Mouse (Mus musculus) colon, adult 2 months (tissue): ENCODE data around the gene Hspb6. TPM values are rescaled to one million over a fixed set of nuclear protein-coding genes. Genes with fewer than 3 reads are reported as not detected.

Experiments used
- polyA plus RNA-seq: library from polyadenylated mRNA; depleted of rRNA; stranded (reverse); fragments of >200 nt; gene quantifications from 2 replicates; pipeline ENCODE4 v1.2.3, GENCODE M21; 2012; rRNA removed

The Hspb6 gene
- 80.2 and 99.4 TPM in 2 replicates for polyA plus RNA-seq

GRCm38 (mm10) chr7:30552102-30553020 lies at the start of gene Hspb6, which contains the start of gene Proser3:
TSS of gene Hspb6 (plus strand) at chr7:30552178.
TSS of gene Proser3 (minus strand) at chr7:30552299.

GRCm38 (mm10) chr7:30534633-30535577 lies 17.1 kb upstream of the Hspb6 start, which contains the start of gene Arhgap33:
TSS of gene Arhgap33 (minus strand) at chr7:30535060.

DNA sequence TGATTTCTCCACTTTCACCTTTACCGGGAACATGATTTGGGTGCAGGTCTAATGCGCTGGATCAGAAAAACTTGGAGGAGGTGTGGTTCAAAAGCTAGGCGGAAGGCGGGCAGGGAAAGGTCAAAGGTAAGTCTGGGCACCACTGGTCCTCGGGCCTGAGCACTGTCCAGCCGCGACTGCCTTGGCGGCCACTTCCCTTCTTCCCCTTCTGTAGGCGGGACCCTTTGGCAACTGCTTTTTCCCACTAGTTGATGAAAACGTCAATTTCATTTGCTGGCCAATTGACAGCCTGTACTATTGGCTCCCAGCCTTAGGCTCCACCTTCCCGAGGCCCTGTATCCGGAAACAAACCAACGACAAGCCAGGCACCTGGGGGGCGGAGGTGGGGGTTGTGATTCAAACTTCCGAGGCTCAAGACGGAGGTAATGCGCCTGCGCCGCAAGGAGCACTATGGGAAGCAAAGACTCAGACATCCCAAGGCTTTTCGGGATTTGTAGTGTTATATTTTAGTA lies 7.5 kb downstream of the Hspb6 start, which contains the start of gene Lin37:
TSS of gene Lin37 (minus strand) at position 396 of the 512 bp plus-strand sequence.

GRCm38 (mm10) chr7:30563117-30563905 lies 11.3 kb downstream of the Hspb6 start, which contains the start of the genes U2af1l4, Gm49396 and Psenen:
TSS of gene U2af1l4 (plus strand) at chr7:30563301.
TSS of gene Gm49396 (plus strand) at chr7:30563344.
TSS of gene Psenen (minus strand) at chr7:30563627.

DNA sequence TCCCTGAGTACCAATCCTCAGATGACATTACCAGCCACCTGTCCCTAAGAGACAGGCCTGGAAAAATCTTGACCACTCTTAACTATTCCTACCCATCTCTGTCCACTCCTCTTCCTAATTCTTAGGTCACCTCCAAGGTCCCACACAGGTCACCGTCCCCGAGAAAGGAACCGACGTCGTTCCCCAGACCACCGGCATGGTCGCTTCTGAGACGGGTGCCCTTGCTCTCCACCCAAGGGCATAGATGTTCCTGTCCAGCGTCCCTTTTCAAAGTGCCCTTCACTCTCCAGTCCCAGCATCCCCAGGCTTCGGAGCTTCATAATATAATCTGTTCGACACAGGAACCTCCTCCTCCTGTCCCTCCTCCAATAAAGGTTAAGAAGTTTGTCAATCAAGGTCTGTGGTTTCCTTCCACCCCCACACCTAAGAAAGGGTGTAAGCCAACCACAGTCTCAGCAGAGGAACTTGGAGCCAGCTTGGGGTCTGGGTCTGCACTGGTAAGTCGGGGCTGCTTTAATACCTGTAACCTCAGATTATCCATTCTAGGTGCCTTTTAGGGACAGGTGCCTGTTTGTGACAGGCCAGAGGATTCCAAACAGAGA lies 13.1 kb downstream of the Hspb6 start, which contains the start of gene Igflr1:
TSS of gene Igflr1 (plus strand) at position 458 of the 602 bp plus-strand sequence.

GRCm38 (mm10) chr7:30588676-30589434 lies 36.9 kb downstream of the Hspb6 start, which contains the start of gene Kmt2b:
TSS of gene Kmt2b (minus strand) at chr7:30588726.

GRCm38 (mm10) chr7:30598786-30599185 lies 46.8 kb downstream of the Hspb6 start, which contains the start of gene Zbtb32:
TSS of gene Zbtb32 (minus strand) at chr7:30598909.

Other genes with a start within 250 kb of the Hspb6 start
- 165 and 192 TPM in 2 replicates for gene Alkbh6, start 243.5 kb upstream of the Hspb6 start, polyA plus RNA-seq
- gene Syne4, start 237.4 kb upstream of the Hspb6 start, polyA plus RNA-seq = 11.0 and 13.9 TPM in 2 replicates
- gene E130208F15Rik, start 230.4 kb upstream of the Hspb6 start, polyA plus RNA-seq = 1.2 and 1.4 TPM in 2 replicates
- gene Sdhaf1, start 228.3 kb upstream of the Hspb6 start, polyA plus RNA-seq = 26.8 and 37.9 TPM in 2 replicates
- 25.6 and 26.3 TPM in 2 replicates for gene Lrfn3, start 189.4 kb upstream of the Hspb6 start, polyA plus RNA-seq
- gene Tyrobp, start 138.4 kb upstream of the Hspb6 start, polyA plus RNA-seq = 54.3 and 84.5 TPM in 2 replicates
- gene Hcst, start 132.3 kb upstream of the Hspb6 start, polyA plus RNA-seq = 12.2 and 17.0 TPM in 2 replicates
- 7.8 and 8.1 TPM in 2 replicates for gene Nfkbid, start 130.4 kb upstream of the Hspb6 start, polyA plus RNA-seq
- gene Aplp1, start 106.6 kb upstream of the Hspb6 start, polyA plus RNA-seq = 49.6 and 52.2 TPM in 2 replicates
- 0.35 and 0.52 TPM in 2 replicates for gene Kirrel2, start 94.5 kb upstream of the Hspb6 start, polyA plus RNA-seq
- 0.03 and 0.80 TPM in 2 replicates for gene Nphs1, start 93.9 kb upstream of the Hspb6 start, polyA plus RNA-seq
- gene Prodh2, start 58.6 kb upstream of the Hspb6 start, polyA plus RNA-seq = not detected in 2 replicates
- 17.3 and 18.3 TPM in 2 replicates for gene Arhgap33, start 17.1 kb upstream of the Hspb6 start, polyA plus RNA-seq
- 8.5 TPM in 2 replicates for gene Proser3, start 121 bp downstream of the Hspb6 start, polyA plus RNA-seq
- gene Lin37, start 7.7 kb downstream of the Hspb6 start, polyA plus RNA-seq = 32.0 and 32.4 TPM in 2 replicates
- gene U2af1l4, start 11.1 kb downstream of the Hspb6 start, polyA plus RNA-seq = 40.8 and 56.2 TPM in 2 replicates
- gene Gm49396, start 11.2 kb downstream of the Hspb6 start, polyA plus RNA-seq = 1.2 and 1.4 TPM in 2 replicates
- 109 and 156 TPM in 2 replicates for gene Psenen, start 11.4 kb downstream of the Hspb6 start, polyA plus RNA-seq
- gene Igflr1, start 13.2 kb downstream of the Hspb6 start, polyA plus RNA-seq = 7.7 and 8.8 TPM in 2 replicates
- gene Kmt2b, start 36.5 kb downstream of the Hspb6 start, polyA plus RNA-seq = 46.0 and 47.1 TPM in 2 replicates
- 5.3 and 6.6 TPM in 2 replicates for gene Zbtb32, start 46.7 kb downstream of the Hspb6 start, polyA plus RNA-seq
- gene Upk1a, start 60.7 kb downstream of the Hspb6 start, polyA plus RNA-seq = 24.9 and 37.7 TPM in 2 replicates
- gene Cox6b1, start 74.0 kb downstream of the Hspb6 start, polyA plus RNA-seq = 423 and 473 TPM in 2 replicates
- gene Etv2, start 83.7 kb downstream of the Hspb6 start, polyA plus RNA-seq = not detected in 2 replicates
- gene Rbm42, start 98.1 kb downstream of the Hspb6 start, polyA plus RNA-seq = 82.7 and 93.1 TPM in 2 replicates
- gene Haus5, start 112.8 kb downstream of the Hspb6 start, polyA plus RNA-seq = 7.2 and 8.7 TPM in 2 replicates
- not detected in 2 replicates for gene Pmis2, start 119.4 kb downstream of the Hspb6 start, polyA plus RNA-seq
- gene 2200002J24Rik, start 146.7 kb downstream of the Hspb6 start, polyA plus RNA-seq = 0.91 and 1.2 TPM in 2 replicates
- gene Atp4a, start 160.0 kb downstream of the Hspb6 start, polyA plus RNA-seq = 0.51 and 0.90 TPM in 2 replicates
- gene Tmem147, start 177.4 kb downstream of the Hspb6 start, polyA plus RNA-seq = 158 and 172 TPM in 2 replicates
- gene Gapdhs, start 191.5 kb downstream of the Hspb6 start, polyA plus RNA-seq = not detected in 2 replicates
- gene Sbsn, start 199.3 kb downstream of the Hspb6 start, polyA plus RNA-seq = 1.2 and 1.8 TPM in 2 replicates
- 3.6 and 5.1 TPM in 2 replicates for gene Dmkn, start 211.6 kb downstream of the Hspb6 start, polyA plus RNA-seq
- gene Krtdap, start 235.7 kb downstream of the Hspb6 start, polyA plus RNA-seq = not detected in 2 replicates